Mouse (Mus musculus): ENCODE results near the gene H2-Q7. TPM values are rescaled to one million over a fixed set of nuclear protein-coding genes. Genes with fewer than 3 reads are reported as not detected.
"Not testable (repeated sequence)": the region's sequence is repeated elsewhere in the genome, so short reads cannot be mapped to it uniquely, and the experiment has no call there.

Gene H2-Q7
- polyA plus RNA-seq, 1 experiment from 2014 or later = 3.4 TPM

- peak; percentile 6; the same call in 1 of the 2 replicates for ATAC-seq (ENCODE audit: low read depth)
- H3K27ac ChIP-seq (replicated peaks); H3K27me3 ChIP-seq; H3K36me3 ChIP-seq; H3K9me3 ChIP-seq; H3K4me1 ChIP-seq (replicated peaks); H3K4me3 ChIP-seq; H3K9ac ChIP-seq: not testable (repeated sequence)
- 51% methylated on average over 27 of the region's 27 CpGs for WGBS
- peak overlapping the region; percentile 79 for H3K4me2 ChIP-seq
These were observed 1.1 kb downstream of the H2-Q7 start for GRCm38 (mm10) chr17:35439925-35440645.

GRCm38 (mm10) chr17:35442376-35442775, 3.4 kb downstream of the H2-Q7 start:
- WGBS = 92% methylated on average over 2 of the region's 2 CpGs

DNA sequence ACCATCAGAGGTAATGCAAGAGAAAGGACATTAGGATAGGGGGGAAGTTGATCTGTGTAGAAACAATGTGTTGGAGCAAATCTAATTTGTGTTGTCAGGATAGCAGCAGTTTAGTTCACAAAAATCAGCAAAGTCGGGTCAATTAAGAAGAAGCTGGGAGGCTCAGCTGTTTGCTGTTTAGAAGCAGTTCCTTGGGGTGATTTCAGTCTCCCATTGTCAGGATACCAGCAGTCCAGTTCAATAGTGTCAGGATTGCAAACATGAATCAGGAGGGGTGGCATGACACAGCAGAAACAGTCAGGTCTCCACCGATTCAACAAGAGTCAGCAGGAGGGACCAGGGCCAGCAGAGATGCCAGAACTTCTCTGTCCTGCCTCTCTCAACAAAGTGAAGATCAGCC, 5.6 kb downstream of the H2-Q7 start:
- H3K27ac ChIP-seq (replicated peaks); H3K36me3 ChIP-seq; H3K4me1 ChIP-seq (replicated peaks); H3K4me2 ChIP-seq; H3K27me3 ChIP-seq; H3K4me3 ChIP-seq; H3K9me3 ChIP-seq; ATAC-seq (ENCODE audit: low read depth); H3K9ac ChIP-seq: not testable (repeated sequence)
- 87% methylated on average over 2 of the region's 2 CpGs for WGBS

More at GRCm38 (mm10) chr17:35442376-35442775, 3.4 kb downstream of the H2-Q7 start:
- not testable (repeated sequence) for ATAC-seq (ENCODE audit: low read depth); H3K9me3 ChIP-seq; H3K36me3 ChIP-seq; H3K4me2 ChIP-seq; H3K4me1 ChIP-seq (replicated peaks); H3K9ac ChIP-seq; H3K27me3 ChIP-seq; H3K4me3 ChIP-seq; H3K27ac ChIP-seq (replicated peaks)

DNA sequence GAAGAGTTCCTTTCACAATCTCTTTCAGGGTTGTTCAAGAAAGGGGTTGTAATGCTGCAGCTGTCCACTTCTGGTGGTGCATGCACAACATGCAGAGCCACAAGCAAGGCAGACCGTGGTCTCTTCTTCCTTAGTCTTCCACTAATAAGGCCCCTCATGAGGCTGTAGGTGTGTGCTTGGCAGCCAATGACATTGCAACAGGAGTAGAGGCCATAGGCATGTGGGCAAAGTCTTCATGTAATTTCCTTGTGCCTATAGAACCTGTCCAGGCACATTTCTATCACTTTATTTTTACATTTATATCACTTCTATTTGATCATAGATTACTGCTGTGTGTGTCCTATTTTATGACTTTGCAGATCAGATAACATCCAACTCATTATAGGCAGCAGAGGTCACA, 19.3 kb downstream of the H2-Q7 start:
- not testable (repeated sequence) for H3K27ac ChIP-seq (replicated peaks); H3K9ac ChIP-seq; H3K4me2 ChIP-seq; H3K4me1 ChIP-seq (replicated peaks); ATAC-seq (ENCODE audit: low read depth); H3K9me3 ChIP-seq; H3K27me3 ChIP-seq; H3K36me3 ChIP-seq; H3K4me3 ChIP-seq
- no CpG with 5 or more reads among the region's 1 CpGs for WGBS

GRCm38 (mm10) chr17:35460513-35461341, 21.8 kb downstream of the H2-Q7 start:
- not testable (repeated sequence) for H3K27ac ChIP-seq (replicated peaks); H3K27me3 ChIP-seq; H3K9me3 ChIP-seq; H3K9ac ChIP-seq; H3K4me1 ChIP-seq (replicated peaks); H3K4me2 ChIP-seq; H3K36me3 ChIP-seq; H3K4me3 ChIP-seq
- ATAC-seq (ENCODE audit: low read depth) = peak; percentile 53; the same call in 1 of the 2 replicates
- 74% methylated on average over 3 of the region's 9 CpGs for WGBS

- Histone ChIP-seq H3K27me3 (peaks cover 24% of the 10 kb centered on the region), H3K4me1 (replicated peaks) (peaks cover 11% of the 10 kb centered on the region)
- H3K36me3 ChIP-seq; ATAC-seq (ENCODE audit: low read depth); H3K27ac ChIP-seq (replicated peaks); H3K4me2 ChIP-seq; H3K9ac ChIP-seq; H3K4me3 ChIP-seq; H3K9me3 ChIP-seq: not testable (repeated sequence)
- WGBS = 18% methylated on average over 8 of the region's 8 CpGs
These were observed 26.7 kb downstream of the H2-Q7 start for GRCm38 (mm10) chr17:35465651-35466050.

- not testable (repeated sequence) for H3K4me2 ChIP-seq; ATAC-seq (ENCODE audit: low read depth); H3K9ac ChIP-seq; H3K27ac ChIP-seq (replicated peaks); H3K9me3 ChIP-seq; H3K36me3 ChIP-seq; H3K4me3 ChIP-seq
- peaks cover 12% of the 10 kb centered on the region for H3K4me1 ChIP-seq (replicated peaks)
- H3K27me3 ChIP-seq = peaks cover 39% of the 10 kb centered on the region
- 66% methylated on average over 3 of the region's 3 CpGs for WGBS
These were observed 30.0 kb downstream of the H2-Q7 start for GRCm38 (mm10) chr17:35468936-35469335.

- peak; percentile 36; the same call in 1 of the 2 replicates for ATAC-seq (ENCODE audit: low read depth)
- Histone ChIP-seq H3K36me3 (no peaks in the 10 kb centered on the region), H3K27ac (replicated peaks) (no peak within 1 kb of the TSS), H3K9me3 (no peaks in the 10 kb centered on the region), H3K4me3 (peak within 1 kb of the TSS; percentile 40), H3K4me2 (peak within 1 kb of the TSS; percentile 63), H3K27me3 (peaks cover 45% of the 10 kb centered on the region), H3K4me1 (replicated peaks) (peaks cover 12% of the 10 kb centered on the region), H3K9ac (peak within 1 kb of the TSS; percentile 49; the same call in 1 of the 2 replicates)
- WGBS = 1% methylated on average over 65 of the region's 80 CpGs
These were observed 31.1 kb downstream of the H2-Q7 start, which contains the start of gene H2-Q10 for GRCm38 (mm10) chr17:35469842-35470751. H2-Q10 (plus strand) TSS chr17:35470089.

DNA sequence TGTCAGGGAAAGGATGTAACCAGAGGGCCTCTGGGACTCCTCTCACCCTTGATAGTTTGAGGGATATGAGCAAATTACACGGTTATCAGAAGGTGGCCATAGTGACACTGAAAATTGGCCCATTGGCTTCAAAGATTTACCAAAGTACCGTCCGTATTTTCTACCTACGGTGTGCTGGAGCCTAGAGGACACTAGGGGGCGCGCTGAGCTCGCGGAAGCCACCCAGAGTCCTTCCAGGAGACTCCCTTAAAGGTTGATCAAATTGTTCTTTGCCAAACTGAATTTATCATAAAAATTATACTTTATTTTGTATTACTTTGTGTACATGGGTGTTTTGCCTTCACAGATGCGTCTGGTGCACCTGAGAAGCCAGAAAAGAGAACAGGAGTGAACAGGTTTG, 45.1 kb downstream of the H2-Q7 start:
- H3K4me2 ChIP-seq = no peak overlapping the region
- no peak for ATAC-seq (ENCODE audit: low read depth)
- H3K36me3 ChIP-seq = no peaks in the 10 kb centered on the region
- no peaks in the 10 kb centered on the region for H3K27me3 ChIP-seq
- H3K9ac ChIP-seq = no peak overlapping the region
- peaks cover 3% of the 10 kb centered on the region; the same call in 1 of the 2 replicates for H3K4me1 ChIP-seq (replicated peaks)
- H3K27ac ChIP-seq (replicated peaks) = no peak overlapping the region
- no peak overlapping the region for H3K4me3 ChIP-seq
- H3K9me3 ChIP-seq = no peaks in the 10 kb centered on the region
- 3% methylated on average over 9 of the region's 9 CpGs for WGBS

GRCm38 (mm10) chr17:35485702-35486101, 46.7 kb downstream of the H2-Q7 start:
- Histone ChIP-seq H3K27me3 (no peaks in the 10 kb centered on the region), H3K27ac (replicated peaks) (no peak overlapping the region), H3K9ac (no peak overlapping the region), H3K4me2 (no peak overlapping the region), H3K36me3 (no peaks in the 10 kb centered on the region), H3K4me3 (no peak overlapping the region), H3K9me3 (no peaks in the 10 kb centered on the region), H3K4me1 (replicated peaks) (peaks cover 7% of the 10 kb centered on the region; the same call in 1 of the 2 replicates)
- no peak for ATAC-seq (ENCODE audit: low read depth)
- 23% methylated on average over 4 of the region's 4 CpGs for WGBS

DNA sequence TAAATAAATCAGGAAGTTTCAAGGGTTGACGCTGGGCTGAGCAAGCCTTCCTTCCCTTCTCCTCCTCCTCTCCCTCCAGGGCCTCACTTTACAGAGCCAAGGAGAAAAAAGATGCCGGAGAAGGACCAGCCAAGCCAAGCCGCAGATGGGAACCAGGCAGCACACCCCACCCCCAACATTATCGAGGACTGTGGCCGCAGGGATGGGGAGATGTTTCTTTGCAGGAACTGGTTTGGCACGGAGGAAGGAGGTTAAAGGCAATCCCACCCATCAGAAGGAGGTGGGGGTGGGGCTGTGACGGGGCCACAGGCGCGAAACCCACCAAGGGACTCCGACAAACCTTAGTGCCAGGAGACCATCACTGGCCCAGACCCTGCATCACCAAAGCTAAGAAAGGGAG, 47.8 kb downstream of the H2-Q7 start:
- Histone ChIP-seq H3K4me3 (no peak overlapping the region), H3K27me3 (no peaks in the 10 kb centered on the region), H3K4me2 (no peak overlapping the region), H3K27ac (replicated peaks) (no peak overlapping the region), H3K9me3 (no peaks in the 10 kb centered on the region), H3K4me1 (replicated peaks) (peaks cover 7% of the 10 kb centered on the region; the same call in 1 of the 2 replicates), H3K36me3 (no peaks in the 10 kb centered on the region), H3K9ac (no peak overlapping the region)
- 72% methylated on average over 10 of the region's 10 CpGs for WGBS
- no peak for ATAC-seq (ENCODE audit: low read depth)

All from neural tube, embryonic 13.5 days (tissue).